Mouse (Mus musculus) small intestine, adult 2 months (tissue): ENCODE data around the gene Galnt15.

Experiments used
- CTCF ChIP-seq: fragments of 200-500 bp; IDR thresholded peaks from 2 replicates; pipeline ENCODE4 v1.5.1; 2012; ENCODE audit warnings: low read depth, mild to moderate bottlenecking, control low read depth, inconsistent platforms, low read length, moderate library complexity, mixed read lengths; ENCODE audit not compliant: insufficient replicate concordance, insufficient read length; ENCODE audit errors: extremely low read depth
- POLR2A ChIP-seq: fragments of 200-500 bp; IDR thresholded peaks from 2 replicates; pipeline ENCODE4 v1.6.1; 2012; ENCODE audit warnings: low read depth, mild to moderate bottlenecking, control low read depth, inconsistent platforms, low read length, moderate library complexity

DNA sequence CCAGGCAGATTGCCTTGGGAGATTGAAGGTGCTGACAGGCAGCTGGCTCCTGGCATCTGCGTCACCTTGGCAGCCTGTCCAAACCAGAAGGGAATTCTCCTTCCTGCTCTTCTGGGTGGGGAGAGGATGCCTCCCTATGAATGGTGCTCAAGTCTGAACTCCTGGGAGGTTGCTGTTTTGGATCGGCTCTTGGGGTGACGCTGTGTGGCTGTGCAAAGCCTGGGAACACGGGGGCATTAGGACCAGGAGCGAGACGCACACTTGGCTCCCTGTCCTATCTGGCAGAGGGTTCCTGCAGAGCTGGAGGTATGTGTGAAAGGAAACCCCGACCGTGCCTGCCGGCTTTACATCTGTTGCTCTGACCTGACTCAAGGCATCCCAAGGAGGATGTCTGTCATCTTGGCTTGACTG lies at the start of gene Galnt15:
- no peak for TF ChIP-seq CTCF
- no peak for TF ChIP-seq POLR2A
